Mouse (Mus musculus): ENCODE results near the gene Podn. TPM values are rescaled to one million over a fixed set of nuclear protein-coding genes. Genes with fewer than 3 reads are reported as not detected.

Podn gene
- polyA plus RNA-seq, 1 experiment from 2014 or later, result 0.23 TPM

GRCm38 (mm10) chr4:108031502-108032351 is 64.5 kb downstream of the Podn start:
- H3K9ac ChIP-seq, result 0 out of 2 replicates have a peak overlapping the region, but pooled peaks have one; percentile 18
- no peak overlapping the region for H3K27ac ChIP-seq
- H3K4me3 ChIP-seq, result peak overlapping the region; percentile 56
- H3K36me3 ChIP-seq, result no peaks in the 10 kb centered on the region
- H3K4me2 ChIP-seq, result peak overlapping the region; percentile 79
- peaks cover 79% of the 10 kb centered on the region for H3K27me3 ChIP-seq (replicated peaks)
- H3K4me1 ChIP-seq, result peaks cover 28% of the 10 kb centered on the region
- no peak for ATAC-seq
- WGBS (ENCODE audit: insufficient replicate concordance), result 3% methylated on average over 84 of the region's 86 CpGs
- no peaks in the 10 kb centered on the region for H3K9me3 ChIP-seq (replicated peaks)

GRCm38 (mm10) chr4:108030888-108031501 is 65.2 kb downstream of the Podn start:
- Histone ChIP-seq H3K27me3 (replicated peaks) (peaks cover 79% of the 10 kb centered on the region), H3K9ac (no peak overlapping the region), H3K4me3 (peak overlapping the region; percentile 56), H3K27ac (no peak overlapping the region), H3K9me3 (replicated peaks) (no peaks in the 10 kb centered on the region), H3K36me3 (no peaks in the 10 kb centered on the region), H3K4me2 (peak overlapping the region; percentile 79), H3K4me1 (peaks cover 35% of the 10 kb centered on the region)
- no peak for ATAC-seq
- 7% methylated on average over 22 of the region's 22 CpGs for WGBS (ENCODE audit: insufficient replicate concordance)

- Histone ChIP-seq H3K9ac (no peak overlapping the region), H3K36me3 (no peaks in the 10 kb centered on the region), H3K27me3 (replicated peaks) (peaks cover 54% of the 10 kb centered on the region), H3K27ac (peak overlapping the region; percentile 72), H3K4me3 (no peak overlapping the region; the same call in 1 of the 2 replicates), H3K4me2 (peak overlapping the region; percentile 62), H3K4me1 (peaks cover 47% of the 10 kb centered on the region), H3K9me3 (replicated peaks) (no peaks in the 10 kb centered on the region)
- ATAC-seq, result peak; percentile 85
- 5% methylated on average over 3 of the region's 3 CpGs for WGBS (ENCODE audit: insufficient replicate concordance)
Observed at GRCm38 (mm10) chr4:108026193-108026592, 70.1 kb downstream of the Podn start.

- peak overlapping the region; percentile 62 for H3K4me2 ChIP-seq
- H3K9me3 ChIP-seq (replicated peaks), result no peaks in the 10 kb centered on the region
- peak overlapping the region; percentile 29 for H3K9ac ChIP-seq
- peak; percentile 70 for ATAC-seq
- no peaks in the 10 kb centered on the region for H3K36me3 ChIP-seq
- peak overlapping the region; percentile 72 for H3K27ac ChIP-seq
- H3K4me1 ChIP-seq, result peaks cover 43% of the 10 kb centered on the region
- H3K27me3 ChIP-seq (replicated peaks), result peaks cover 49% of the 10 kb centered on the region
- WGBS (ENCODE audit: insufficient replicate concordance), result 3% methylated on average over 10 of the region's 10 CpGs
- H3K4me3 ChIP-seq, result peak overlapping the region; percentile 45
Observed at GRCm38 (mm10) chr4:108025269-108025668, 71.0 kb downstream of the Podn start.

DNA sequence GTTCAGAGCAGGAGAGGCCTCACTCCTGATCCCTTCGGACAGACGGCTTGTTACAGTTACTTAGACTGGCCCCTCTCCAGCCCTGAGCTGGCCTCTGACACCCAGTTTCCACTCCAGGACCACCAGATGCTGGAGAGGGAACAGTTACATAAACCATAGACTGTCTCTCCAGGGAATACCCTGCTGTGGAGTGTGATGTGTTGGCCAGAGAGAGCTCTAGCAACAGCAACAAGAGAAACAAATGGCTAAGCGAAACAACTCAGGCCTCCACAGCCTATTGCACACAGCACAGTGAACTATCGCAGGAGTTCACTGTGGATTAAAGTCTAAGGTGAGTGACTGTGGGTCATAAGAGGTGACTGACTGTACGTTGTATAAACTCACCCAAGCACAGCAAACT is 71.6 kb downstream of the Podn start:
- Histone ChIP-seq H3K4me3 (no peak overlapping the region), H3K9me3 (replicated peaks) (no peaks in the 10 kb centered on the region), H3K4me1 (peaks cover 43% of the 10 kb centered on the region), H3K4me2 (peak overlapping the region; percentile 62), H3K9ac (no peak overlapping the region), H3K27ac (no peak overlapping the region), H3K36me3 (no peaks in the 10 kb centered on the region), H3K27me3 (replicated peaks) (peaks cover 46% of the 10 kb centered on the region)
- ATAC-seq, result no peak
- 69% methylated on average over 5 of the region's 5 CpGs for WGBS (ENCODE audit: insufficient replicate concordance)

DNA sequence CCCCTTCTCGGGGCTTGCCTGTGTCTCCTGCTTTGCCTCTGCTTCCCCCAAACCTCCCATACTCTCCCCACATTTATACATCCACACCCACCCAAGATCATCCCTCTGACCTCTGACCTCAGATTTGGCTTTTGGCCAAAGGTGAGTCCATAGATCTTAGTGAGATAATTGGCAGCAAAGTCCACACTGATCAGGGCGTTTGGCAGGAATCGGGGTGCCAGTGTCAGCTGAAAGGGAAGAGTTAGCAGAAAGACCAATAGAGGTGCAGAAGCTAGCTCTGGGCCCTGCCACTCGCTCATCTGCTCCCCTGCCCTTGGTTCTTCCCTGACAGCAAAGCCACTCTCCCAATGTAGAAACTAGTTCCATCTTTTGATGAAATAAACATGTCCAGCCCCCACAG is 73.1 kb downstream of the Podn start:
- 63% methylated on average over 4 of the region's 4 CpGs for WGBS (ENCODE audit: insufficient replicate concordance)
- H3K4me3 ChIP-seq, result no peak overlapping the region
- H3K4me1 ChIP-seq, result peaks cover 43% of the 10 kb centered on the region
- no peaks in the 10 kb centered on the region for H3K9me3 ChIP-seq (replicated peaks)
- H3K27ac ChIP-seq, result no peak overlapping the region
- H3K9ac ChIP-seq, result no peak overlapping the region
- H3K4me2 ChIP-seq, result no peak overlapping the region
- no peaks in the 10 kb centered on the region for H3K36me3 ChIP-seq
- H3K27me3 ChIP-seq (replicated peaks), result peaks cover 38% of the 10 kb centered on the region
- no peak for ATAC-seq

GRCm38 (mm10) chr4:108020178-108020577 is 76.1 kb downstream of the Podn start:
- H3K27ac ChIP-seq, result no peak overlapping the region
- ATAC-seq, result no peak
- no peaks in the 10 kb centered on the region for H3K9me3 ChIP-seq (replicated peaks)
- no peak overlapping the region for H3K4me3 ChIP-seq
- peaks cover 46% of the 10 kb centered on the region for H3K27me3 ChIP-seq (replicated peaks)
- peaks cover 22% of the 10 kb centered on the region for H3K4me1 ChIP-seq
- WGBS (ENCODE audit: insufficient replicate concordance), result 65% methylated on average over 6 of the region's 6 CpGs
- no peak overlapping the region for H3K9ac ChIP-seq
- H3K4me2 ChIP-seq, result no peak overlapping the region
- H3K36me3 ChIP-seq, result no peaks in the 10 kb centered on the region

DNA sequence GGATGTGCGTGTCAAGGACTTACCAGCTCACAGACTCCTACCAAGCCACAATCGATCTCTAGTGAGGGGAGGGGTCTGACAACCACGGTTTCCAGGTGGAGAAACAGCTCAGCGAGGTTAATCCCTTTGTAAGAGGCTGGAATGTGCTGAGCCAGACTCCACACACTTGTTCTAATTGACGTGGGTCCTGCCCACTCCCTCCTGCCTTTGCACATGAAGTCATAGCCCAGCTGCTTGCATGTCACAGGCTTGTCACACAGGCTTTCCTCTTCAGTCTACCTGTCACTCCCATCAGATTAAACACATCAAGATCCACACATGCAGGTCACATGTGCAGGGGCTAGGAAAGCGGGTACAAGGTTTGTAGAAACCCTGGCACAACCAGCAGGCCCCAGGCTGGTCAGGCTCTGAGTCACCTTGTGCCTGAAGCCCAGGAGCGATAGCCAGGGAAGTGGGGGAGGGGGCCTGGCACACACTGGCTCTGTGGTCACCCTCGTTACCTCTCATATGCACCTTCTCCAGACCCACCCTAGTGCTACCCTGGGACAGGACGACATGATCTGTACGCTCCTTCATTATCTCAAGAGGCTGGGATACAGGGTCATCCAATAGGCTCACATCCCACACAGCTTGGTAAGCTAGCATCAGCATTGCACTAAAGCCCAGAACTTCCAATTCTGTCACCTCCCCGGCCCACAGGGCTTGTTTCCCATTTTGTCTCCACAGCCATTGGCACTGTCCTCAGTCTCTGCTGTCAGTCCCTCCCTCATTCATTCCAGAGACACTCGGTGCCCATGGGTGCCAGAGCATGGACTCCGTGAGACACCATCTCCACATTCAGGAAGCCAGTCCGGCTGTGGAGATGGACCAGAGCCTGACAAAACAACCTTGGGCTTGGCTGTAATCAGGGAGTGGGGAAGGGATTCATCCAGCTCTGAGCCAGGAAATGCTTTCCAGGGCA is 77.0 kb downstream of the Podn start:
- Histone ChIP-seq H3K36me3 (no peaks in the 10 kb centered on the region), H3K4me2 (no peak overlapping the region), H3K27ac (no peak overlapping the region), H3K4me1 (peaks cover 17% of the 10 kb centered on the region), H3K9me3 (replicated peaks) (no peaks in the 10 kb centered on the region), H3K27me3 (replicated peaks) (peaks cover 46% of the 10 kb centered on the region), H3K9ac (no peak overlapping the region), H3K4me3 (no peak overlapping the region)
- WGBS (ENCODE audit: insufficient replicate concordance), result 46% methylated on average over 13 of the region's 14 CpGs
- ATAC-seq, result no peak

DNA sequence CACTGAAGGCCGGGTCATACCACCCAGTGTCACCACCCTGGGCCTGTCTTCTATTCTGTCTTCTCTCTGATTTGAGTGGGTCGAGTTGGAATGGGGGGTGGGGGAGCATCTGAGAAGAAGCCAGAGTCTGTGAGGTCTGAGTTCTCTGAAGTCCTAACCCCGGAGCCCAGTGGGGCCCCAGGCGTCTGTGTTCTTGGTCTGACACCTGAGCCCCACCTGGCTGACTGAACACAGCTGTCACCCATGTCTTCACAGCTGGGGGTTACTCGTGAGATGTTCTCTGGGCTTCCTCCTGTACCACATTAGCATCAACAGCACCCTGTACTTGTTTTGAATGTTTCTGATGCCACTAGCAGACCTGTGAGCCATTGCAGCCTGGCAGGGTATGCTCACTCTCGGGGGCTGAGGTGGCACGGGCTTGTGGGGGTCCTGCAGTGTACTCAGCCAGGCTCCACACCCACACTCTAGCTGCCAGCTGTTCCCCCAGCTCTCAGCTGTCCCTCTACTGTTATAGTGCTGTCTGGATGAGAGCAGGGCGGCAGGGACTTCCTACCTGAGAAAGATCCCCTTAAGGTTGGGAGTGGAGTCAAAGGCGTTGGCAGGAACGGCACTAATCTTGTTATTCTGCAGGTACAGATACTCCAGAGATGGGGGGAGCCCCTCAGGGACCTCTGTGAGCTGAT is 77.9 kb downstream of the Podn start:
- peaks cover 46% of the 10 kb centered on the region for H3K27me3 ChIP-seq (replicated peaks)
- ATAC-seq, result no peak
- H3K4me3 ChIP-seq, result no peak overlapping the region
- no peak overlapping the region for H3K9ac ChIP-seq
- H3K4me1 ChIP-seq, result peaks cover 12% of the 10 kb centered on the region
- no peak overlapping the region for H3K27ac ChIP-seq
- no peak overlapping the region for H3K4me2 ChIP-seq
- no peaks in the 10 kb centered on the region for H3K36me3 ChIP-seq
- 45% methylated on average over 10 of the region's 10 CpGs for WGBS (ENCODE audit: insufficient replicate concordance)
- no peaks in the 10 kb centered on the region for H3K9me3 ChIP-seq (replicated peaks)

- Histone ChIP-seq H3K4me2 (no peak overlapping the region), H3K27ac (no peak overlapping the region), H3K4me1 (peaks cover 12% of the 10 kb centered on the region), H3K36me3 (no peaks in the 10 kb centered on the region), H3K9me3 (replicated peaks) (no peaks in the 10 kb centered on the region), H3K9ac (no peak overlapping the region), H3K4me3 (no peak overlapping the region), H3K27me3 (replicated peaks) (peaks cover 43% of the 10 kb centered on the region)
- no peak for ATAC-seq
- 67% methylated on average over 7 of the region's 7 CpGs for WGBS (ENCODE audit: insufficient replicate concordance)
Observed at GRCm38 (mm10) chr4:108017839-108018238, 78.4 kb downstream of the Podn start.

- Histone ChIP-seq H3K27me3 (replicated peaks) (peaks cover 28% of the 10 kb centered on the region), H3K9me3 (replicated peaks) (no peaks in the 10 kb centered on the region), H3K9ac (no peak overlapping the region), H3K36me3 (no peaks in the 10 kb centered on the region), H3K4me1 (peaks cover 12% of the 10 kb centered on the region), H3K4me3 (no peak overlapping the region), H3K27ac (no peak overlapping the region), H3K4me2 (no peak overlapping the region)
- ATAC-seq, result no peak
- 63% methylated on average over 3 of the region's 3 CpGs for WGBS (ENCODE audit: insufficient replicate concordance)
Observed at GRCm38 (mm10) chr4:108016321-108016720, 79.9 kb downstream of the Podn start.

Measured in liver, embryonic 12.5 days (tissue).